Mouse (Mus musculus): ENCODE measurements around the gene Tceal1.

DNA sequence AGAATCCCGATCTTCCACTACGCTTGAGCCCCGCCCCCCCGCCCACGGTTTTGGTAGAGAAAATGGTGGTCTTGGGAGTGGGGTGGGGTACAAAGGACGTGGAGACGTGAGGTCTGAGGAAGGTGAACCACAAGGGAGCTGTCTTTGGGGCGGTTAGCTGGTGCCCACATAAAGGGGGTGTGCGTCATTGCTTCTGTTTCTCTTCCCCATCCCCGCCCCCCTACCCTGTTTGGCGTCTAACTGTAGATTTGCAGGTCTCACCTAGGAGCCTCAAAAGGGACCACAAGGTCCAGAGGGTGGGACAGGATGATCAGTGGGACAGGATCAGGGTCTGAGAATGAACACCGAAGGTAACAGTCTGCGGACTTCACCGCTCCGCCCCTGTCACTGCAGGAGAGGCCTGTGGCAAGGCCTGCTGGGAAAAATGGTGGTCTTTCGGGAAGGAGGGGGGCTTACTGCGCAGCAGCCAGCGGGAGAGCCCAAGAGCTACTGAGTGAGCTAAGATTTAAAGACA is 443 bp downstream of the Tceal1 start:
- peak; percentile 26; the same call in 1 of the 2 replicates for TF ChIP-seq POLR2A (IDR thresholded peaks at IDR 0.05; ENCODE audit: borderline replicate concordance, insufficient read depth, low read length)
- TF ChIP-seq CTCF (IDR thresholded peaks at IDR 0.05; ENCODE audit: borderline replicate concordance, insufficient read depth, low read depth, low read length), result no peak

Data from cerebellum, adult 2 months (tissue).